Mouse (Mus musculus): Measurements from ENCODE around the gene Clk4. TPM values are rescaled to one million over a fixed set of nuclear protein-coding genes. Genes with fewer than 3 reads are reported as not detected.

Gene Clk4
- total RNA-seq (2021), result 10 to 100 TPM; 40.4 to 43.4 TPM

DNA sequence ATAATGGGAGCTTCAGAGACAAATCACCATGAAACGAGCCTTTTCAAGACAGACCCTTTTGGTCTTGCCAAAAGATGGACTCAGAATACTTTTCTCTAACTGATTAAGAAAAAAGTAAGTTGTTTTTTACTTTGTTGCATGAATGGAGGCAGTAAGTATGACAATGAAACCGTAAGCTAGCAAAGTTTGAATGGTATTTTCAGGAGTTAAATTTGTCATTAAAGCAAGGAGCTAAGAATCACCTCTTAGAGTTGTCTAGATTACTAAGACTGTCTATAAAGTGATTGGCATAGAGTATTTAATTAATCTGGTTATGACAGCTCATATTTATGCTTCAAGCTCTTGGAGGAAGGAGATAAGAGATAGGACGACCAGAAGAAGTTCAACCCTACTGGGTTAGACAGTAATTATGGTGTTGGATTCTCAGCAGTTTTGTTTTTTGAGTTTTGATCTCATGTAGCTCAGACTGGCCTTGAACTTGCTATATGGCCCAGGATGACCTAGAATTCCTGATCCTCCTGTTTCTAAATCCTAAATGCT lies at the start of gene Clk4:
Gene Clk4, plus strand, starts transcription at position 51 of the 540 bp plus-strand sequence.
- intact Hi-C loops (cut with DNase I), result loop anchor here (10.0 kb wide), 1 partner anchor 317 kb away; the partner anchor contains the start of gene 4933414I15Rik
- DNase-seq (ENCODE audit: low spot score), result no peak

DNA sequence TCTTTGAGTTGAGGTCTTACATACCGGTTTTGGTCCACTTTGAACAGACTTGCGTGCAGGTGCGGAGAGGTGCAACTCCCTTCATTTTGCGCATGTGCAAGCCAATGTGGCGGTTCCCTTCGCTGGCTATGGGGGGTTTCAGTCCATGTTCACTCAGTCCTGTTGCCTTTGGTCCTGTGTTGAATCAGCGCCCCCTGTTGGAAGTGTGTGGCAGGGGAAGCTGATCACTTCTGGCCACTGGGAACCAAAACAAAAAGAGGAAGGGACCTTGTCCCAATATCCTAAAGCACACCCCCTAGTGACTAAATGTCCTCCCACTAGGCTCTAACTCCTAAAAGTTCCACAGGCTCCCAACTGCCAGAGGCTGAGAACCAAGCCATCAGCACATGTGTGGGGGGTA lies 47.5 kb upstream of the Clk4 start:
- intact Hi-C loops (cut with DNase I), result no loop called here
- DNase-seq (ENCODE audit: low spot score), result no peak

DNA sequence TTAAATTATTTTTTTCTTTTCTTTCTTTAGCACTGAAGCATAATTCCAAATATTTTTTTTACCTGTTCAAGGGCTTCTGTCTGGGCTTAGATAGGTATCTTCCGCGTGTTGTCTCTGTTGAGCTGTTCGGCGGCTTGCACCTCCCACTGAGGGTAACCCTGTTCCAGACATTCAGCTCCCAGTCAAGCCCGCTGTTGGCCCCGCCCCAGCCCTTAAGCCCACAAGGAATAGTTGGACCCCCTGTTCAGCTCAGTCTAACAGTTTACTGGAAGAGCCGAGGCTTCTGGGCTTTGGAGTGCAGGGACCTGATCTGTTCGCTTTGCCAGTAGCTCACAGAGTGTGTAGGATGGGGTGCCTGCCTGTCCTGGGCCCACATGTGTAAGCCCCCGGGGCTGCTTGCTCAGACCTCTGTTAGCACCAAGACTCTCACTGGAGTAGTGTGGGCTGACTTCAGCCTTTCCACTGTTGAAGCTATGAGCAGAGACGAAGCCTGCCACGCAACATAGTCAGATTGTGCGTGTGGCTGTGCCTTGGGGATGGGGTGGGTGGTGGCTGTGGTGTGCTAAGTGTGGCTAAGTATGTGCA lies 42.0 kb upstream of the Clk4 start:
- intact Hi-C loops (cut with DNase I), result no loop called here
- DNase-seq (ENCODE audit: low spot score), result no peak

DNA sequence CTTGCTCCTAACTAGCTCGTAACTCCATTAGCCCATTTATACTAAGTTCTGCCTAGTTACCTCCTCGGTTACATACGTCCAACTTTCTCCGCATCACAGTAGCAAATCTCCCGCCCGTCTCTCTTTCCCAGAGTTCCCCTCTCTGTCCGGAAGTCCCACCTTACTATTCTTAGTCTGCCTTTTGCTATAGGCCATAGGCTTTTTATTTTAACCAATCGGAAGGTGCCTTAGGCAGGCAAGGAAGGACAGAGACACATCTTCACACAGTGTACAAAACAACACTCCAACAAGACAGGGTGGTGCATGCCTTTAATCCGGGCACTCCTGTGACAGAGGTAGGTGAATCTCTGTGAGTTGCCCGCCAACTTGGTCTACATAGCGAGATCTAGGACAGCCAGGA lies 41.2 kb upstream of the Clk4 start, which contains the start of gene Gm12569:
Gene Gm12569, plus strand, starts transcription at position 166 of the 400 bp plus-strand sequence.
- intact Hi-C loops (cut with DNase I), result no loop called here
- DNase-seq (ENCODE audit: low spot score), result no peak

DNA sequence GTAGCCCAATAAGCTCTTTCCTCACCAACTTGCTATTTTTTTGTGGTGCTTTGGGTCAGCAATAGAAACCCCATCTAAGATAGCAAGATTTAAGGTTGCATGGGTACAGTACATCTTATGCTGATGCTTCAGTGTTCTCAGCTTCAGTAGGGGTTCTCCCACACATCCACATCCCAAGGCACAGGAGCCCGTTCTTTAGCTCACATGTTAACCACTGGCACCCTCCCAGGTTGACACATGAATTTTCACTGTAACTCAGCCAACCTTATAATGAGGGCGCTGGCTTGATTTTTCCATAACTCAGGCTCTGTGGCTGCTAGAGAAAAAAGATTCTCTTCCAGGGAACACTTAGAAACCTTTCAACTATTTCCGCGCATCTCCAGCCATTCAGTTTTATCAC lies 34.4 kb upstream of the Clk4 start:
- intact Hi-C loops (cut with DNase I), result no loop called here
- no peak for DNase-seq (ENCODE audit: low spot score)

DNA sequence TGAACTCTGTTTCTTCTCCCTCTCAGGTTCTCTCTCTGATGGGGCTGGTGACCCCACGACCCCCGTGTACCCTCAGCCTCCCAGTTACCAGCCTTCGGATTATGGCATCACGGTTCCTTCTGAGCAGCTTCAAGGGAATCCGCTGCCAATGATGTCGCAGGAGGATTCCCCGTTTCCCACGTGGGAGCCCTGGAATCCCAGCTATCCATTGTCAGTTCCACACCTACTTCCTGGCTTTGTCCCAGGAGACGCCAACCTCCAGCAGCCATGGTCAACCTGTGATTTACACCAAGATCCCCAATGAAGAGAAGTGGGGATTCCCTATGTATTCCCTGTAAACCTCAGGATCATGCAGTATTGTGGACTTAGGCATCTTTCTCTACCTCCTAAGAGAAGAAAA lies 26.9 kb upstream of the Clk4 start:
- intact Hi-C loops (cut with DNase I), result no loop called here
- no peak for DNase-seq (ENCODE audit: low spot score)

DNA sequence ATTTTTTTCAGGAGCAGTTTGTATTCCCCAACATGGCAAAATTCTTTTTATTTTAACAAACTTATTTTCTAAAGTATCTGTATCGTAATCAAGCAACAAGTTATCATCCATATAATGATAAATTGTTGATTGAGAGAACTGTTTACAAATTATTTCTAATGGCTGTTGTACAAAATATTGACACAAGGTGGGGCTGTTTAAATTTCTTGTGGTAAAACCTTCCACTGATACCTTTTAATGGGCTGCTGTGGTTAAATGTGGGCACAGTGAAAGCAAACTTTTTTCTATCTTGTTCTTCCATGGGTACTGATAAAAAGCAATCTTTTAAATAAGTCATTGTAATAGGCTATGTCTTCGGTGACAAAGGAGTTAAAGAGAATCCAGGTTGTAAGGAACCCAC lies 18.6 kb upstream of the Clk4 start:
- DNase-seq (ENCODE audit: low spot score), result no peak
- intact Hi-C loops (cut with DNase I), result no loop called here

DNA sequence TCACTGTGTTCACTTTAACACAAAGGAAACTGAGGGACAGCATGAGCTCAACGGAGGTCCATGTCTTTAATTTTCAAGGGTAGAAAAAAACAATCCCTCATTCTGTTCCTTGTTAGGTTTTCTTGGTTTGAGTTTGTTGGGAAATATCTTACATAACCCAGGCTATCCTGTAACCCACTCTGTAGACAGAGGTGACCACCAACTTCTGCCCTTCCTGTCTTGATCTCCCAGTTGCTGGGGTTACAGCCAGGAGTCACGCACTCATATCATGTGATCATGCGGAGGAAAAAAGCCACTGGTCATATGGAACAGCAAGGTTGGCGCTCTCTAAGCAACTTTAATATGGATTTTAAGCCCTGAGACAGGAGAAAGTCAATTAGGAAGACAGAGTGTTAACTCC lies 4.5 kb upstream of the Clk4 start:
- intact Hi-C loops (cut with DNase I), result no loop called here
- DNase-seq (ENCODE audit: low spot score), result no peak

DNA sequence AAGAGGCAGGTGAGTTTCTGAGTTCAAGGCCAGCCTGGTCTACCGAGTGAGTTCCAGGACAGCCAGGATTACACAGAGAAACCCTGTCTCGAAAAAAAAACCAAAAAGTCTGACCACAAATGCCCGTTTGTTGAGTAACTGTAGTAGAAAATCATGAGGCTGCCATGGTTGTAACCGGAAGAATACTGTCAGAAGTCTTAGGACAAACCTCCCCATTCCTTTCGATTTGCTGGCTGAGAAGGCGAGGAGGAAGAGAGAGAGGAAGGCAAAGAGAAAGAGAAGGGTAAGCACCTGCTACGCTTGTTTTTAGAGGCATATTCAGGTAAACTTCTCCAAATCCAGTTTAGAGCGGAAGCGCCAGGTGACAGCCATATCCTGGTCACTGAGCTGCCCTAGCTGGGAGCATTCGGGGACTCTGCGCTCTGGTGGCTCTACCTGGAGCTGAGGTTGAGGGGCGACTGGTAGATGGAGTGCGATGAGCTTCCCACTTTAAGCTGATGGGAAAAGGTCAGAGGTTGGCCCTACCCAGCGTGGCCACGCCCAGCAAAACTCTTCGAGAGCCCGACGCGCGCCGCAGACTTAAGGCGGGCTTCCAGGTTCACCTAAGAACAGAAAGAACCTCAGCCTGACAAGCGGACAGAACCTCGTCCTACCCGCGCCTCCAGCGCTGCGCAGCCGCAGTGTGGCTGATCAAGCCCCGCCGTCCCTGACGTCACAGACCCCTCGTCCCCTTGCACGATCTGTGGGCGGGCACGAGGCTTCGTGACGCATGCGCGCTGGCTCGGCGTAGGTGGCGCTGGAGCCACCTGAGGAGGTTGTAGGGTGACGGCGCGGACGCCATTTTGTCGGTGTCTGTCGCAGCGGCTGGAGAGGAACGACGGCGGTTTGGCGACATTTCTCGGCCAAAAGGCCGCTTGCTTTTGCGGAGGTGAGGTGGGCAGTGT lies 1.1 kb downstream of the Clk4 start, which contains the start of gene BC049762:
Gene BC049762, minus strand, starts transcription at position 705 of the 944 bp plus-strand sequence.
- peak; percentile 98 for DNase-seq (ENCODE audit: low spot score)
- intact Hi-C loops (cut with DNase I), result loop anchor here (10.0 kb wide), 1 partner anchor 318 kb away; the partner anchor contains the start of gene 4933414I15Rik

DNA sequence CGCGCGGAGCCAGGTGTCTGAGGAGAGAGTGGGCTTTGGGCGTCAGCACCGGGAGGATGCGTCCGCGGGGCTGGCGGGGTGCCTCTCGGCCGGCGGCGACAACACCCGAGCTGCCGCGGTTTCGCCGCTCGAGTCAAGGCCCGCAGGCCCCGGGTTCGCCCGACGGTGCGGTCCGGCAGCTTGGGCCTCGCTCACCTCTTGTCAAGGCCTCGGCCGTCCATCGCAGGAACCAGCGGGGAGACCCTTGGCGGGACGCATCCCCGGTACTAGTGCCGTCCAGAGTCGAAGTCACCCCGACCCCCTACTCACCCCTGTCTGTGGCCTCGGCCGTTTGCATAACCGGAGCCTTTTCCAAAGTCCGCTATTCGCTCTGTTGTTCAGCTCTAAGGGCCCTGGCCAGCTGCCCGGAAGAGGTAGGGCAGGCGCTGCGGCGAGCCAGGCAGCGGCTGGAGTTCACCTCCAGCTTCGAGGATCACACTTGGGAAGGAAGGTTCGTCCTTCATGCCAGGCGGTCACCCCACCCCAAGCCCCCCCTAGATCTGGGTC lies 1.8 kb downstream of the Clk4 start:
- peak; percentile 38 for DNase-seq (ENCODE audit: low spot score)
- intact Hi-C loops (cut with DNase I), result loop anchor here (10.0 kb wide), 1 partner anchor 319 kb away; the partner anchor contains the start of gene 4933414I15Rik

DNA sequence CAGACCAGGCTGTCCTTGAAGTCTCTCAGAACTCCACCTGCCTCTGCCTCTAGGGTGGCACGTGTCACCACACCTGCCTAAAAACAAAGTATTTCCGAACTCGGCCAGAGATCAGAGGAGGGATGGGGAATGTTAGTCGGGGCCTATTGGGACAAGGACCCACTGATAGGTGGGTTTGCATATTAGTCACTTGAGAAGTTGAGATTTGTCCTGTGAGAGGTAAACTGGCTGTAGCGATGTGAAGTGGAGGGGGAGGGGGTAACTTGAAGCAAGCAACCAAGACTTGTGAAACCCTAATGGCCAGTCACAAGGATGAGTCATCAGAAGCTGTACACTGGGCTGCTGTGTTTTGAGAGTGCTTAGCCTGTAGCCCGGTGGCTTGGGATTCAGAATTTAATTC lies 2.8 kb downstream of the Clk4 start:
- intact Hi-C loops (cut with DNase I), result loop anchor here (10.0 kb wide), 1 partner anchor 320 kb away; the partner anchor contains the start of gene 4933414I15Rik
- DNase-seq (ENCODE audit: low spot score), result no peak

DNA sequence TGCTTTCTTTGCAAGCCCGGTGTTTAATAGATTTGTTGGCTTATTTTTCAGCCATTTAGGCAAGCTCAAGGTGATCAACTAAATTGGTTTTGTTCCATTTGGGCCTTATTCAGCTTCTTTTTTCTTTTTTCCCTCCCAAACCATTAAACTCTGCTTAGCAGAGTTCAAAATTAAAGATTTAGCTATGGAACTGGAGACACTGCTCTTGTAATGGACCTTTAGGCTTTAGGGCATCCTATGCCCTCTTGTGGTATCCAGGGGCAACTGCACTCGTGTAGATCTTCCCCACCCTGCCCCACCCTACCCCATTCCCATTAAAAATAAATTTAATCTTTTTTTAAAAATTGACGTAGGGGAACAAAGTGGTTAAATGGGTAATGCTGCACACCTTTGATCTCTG lies 3.8 kb downstream of the Clk4 start:
- intact Hi-C loops (cut with DNase I), result loop anchor here (10.0 kb wide), 1 partner anchor 321 kb away; the partner anchor contains the start of gene 4933414I15Rik
- DNase-seq (ENCODE audit: low spot score), result no peak

DNA sequence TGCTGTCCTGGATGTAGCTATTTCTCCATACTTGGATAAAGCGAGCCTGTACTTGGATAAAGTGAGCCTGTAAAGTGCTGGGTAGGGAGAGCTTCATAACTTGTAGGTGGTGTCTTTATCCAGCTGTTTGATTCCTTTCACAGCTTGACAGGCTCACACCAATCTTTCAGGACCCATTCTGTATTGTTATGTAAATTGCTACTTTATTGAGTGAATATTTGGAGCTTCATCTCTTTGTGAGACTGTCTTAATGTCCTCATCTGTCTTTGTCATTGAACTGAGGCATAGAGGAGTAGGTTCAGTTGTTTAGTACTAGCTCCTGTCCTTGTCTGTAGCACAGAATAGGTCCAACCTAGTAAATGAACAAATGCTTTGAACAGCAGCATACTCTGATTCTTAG lies 12.9 kb downstream of the Clk4 start:
- intact Hi-C loops (cut with DNase I), result no loop called here

DNA sequence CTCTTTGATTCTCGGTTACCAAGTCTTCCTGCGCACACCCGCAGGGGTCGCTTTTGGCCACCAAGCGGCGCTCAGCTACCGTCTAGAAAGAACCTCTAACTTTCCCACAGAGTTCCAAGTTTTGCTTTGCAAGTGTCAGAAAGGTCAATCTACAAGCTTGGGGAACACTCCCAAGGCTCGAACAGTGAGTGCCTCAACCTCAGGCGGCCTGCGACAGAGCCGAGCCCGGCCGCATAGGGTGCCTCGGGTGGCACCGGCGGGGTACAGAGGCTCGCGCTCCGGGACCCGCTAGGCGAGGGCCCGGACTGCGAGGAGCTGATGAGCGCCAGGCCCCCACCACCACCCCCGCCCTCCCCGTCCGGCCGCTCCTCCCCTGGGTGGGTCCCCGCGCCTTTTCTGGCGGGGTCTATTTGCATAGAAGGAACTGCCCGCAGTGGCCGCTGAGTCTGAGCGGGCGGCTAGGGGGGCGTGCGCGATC lies 28.1 kb downstream of the Clk4 start, which contains the start of gene Col23a1:
Gene Col23a1, plus strand, starts transcription at position 357 of the 478 bp plus-strand sequence.
- intact Hi-C loops (cut with DNase I), result loop anchor here (1.0 to 10.0 kb wide), 3 partner anchors 157 to 395 kb away; partner anchors contain the start of gene 0610009B22Rik

More for the DNA sequence above, 12.9 kb downstream of the Clk4 start:
- DNase-seq (ENCODE audit: low spot score), result no peak

DNA sequence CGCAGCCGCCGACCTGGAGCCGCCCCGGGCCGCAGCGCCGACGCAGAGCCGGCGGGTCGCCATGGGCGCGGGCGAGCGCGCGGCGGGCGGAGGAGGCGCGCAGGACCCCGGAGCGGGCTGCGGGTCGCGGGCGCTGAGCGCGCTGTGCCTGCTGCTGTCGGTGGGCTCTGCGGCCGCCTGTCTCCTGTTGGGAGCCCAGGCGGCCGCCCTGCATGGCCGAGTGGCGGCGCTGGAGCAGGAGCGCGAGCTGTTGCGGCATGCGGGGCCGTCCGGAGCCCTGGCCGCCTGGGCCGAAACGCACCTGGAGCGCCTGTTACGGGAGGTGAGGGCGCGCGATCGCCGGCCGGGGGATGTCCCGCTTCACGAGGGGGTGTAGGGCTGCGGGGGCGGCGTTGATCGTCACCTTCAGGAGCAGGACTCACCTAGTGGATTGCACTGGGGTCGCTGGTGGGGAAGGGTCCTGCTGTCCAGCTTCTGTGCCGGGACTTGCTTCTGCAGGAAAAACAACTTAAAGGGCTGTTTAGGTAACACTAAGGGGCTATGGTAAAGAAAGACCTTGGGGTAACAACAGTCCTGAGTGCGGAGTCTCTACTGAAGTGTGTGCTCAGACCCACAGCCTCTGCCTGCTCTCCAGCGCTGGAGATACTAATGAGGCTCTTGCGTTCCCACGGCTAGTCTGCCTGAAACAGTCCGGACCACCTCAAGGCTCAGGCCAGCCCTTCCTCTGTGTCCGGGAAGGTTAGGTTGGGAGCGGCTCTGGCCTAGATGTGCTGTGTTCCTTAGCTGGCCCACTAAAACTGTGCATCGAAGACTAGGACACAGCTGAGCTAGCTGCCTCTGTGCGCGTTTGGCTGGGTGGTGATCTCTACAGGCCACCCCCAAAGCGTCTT lies 28.8 kb downstream of the Clk4 start:
- DNase-seq (ENCODE audit: low spot score), result no peak
- intact Hi-C loops (cut with DNase I), result no loop called here

More for the DNA sequence above, 28.1 kb downstream of the Clk4 start, which contains the start of gene Col23a1:
- peak; percentile 38 for DNase-seq (ENCODE audit: low spot score)

DNA sequence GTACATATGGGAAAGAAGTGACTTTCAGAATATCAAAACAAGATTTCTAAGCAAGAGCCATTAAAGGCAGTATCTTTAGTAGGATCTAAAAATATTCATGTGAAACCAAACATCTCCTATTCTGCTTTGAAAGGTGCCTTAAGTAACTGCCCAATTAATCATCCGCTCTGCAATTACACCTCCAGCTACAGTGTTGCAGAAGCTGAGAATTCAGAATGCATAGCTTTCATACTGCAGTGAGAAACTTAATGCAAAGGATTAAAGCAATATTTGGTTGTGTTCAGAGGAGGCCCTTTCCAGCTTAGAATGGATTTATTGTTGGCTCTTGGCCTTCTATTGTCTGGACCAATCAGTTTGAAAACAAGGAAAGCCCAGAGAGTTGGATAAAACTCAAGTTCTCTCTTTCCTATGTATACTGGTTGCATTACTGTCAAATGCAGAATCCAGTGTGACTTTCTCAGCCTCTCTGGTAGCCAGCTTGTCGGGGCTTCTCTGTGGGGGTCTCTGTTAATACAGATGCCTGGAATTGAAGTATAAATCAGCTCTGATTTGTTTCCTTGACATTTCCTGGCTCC lies 32.5 kb downstream of the Clk4 start:
- intact Hi-C loops (cut with DNase I), result no loop called here
- no peak for DNase-seq (ENCODE audit: low spot score)

DNA sequence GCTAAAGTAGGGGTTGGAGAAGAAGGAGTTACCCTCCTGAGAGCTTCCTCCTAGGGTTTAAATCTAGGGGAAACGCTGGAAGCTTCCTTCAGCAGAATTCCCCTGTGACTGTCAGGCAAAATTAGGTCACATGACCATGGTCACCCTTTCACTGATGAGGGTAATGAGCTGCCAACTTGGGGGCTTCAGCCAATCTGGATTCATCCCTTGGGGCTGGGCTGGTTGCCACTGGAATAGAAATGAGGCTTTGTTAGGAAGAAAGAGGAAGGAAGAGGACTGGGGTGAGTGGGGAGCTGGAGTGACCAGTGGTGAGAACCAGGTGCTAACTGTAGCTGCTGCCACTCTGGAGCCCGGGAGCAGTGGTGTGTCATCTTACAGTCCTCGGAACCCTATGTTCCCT lies 34.2 kb downstream of the Clk4 start:
- intact Hi-C loops (cut with DNase I), result no loop called here
- DNase-seq (ENCODE audit: low spot score), result no peak

DNA sequence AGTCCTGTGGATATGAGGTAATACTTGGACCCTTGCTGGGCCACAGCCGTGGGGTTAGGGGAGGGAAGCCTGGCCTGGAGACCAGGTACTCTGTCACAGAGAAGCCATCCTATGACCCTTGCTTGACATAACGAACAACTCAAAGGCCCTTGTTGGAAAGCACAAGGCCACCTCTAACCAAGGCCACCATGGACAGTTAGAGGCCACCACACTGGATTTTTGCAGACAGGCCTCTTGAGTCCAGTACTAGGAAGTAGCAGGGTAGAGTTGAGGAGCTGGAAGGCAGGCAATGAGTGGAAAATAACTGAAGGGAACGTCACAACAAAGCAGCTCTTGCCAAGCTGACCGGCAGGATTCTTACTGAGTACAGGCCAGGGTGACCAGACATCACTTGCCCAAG lies 37.2 kb downstream of the Clk4 start:
- intact Hi-C loops (cut with DNase I), result no loop called here
- no peak for DNase-seq (ENCODE audit: low spot score)

Data from heart, postnatal 25 days (tissue).